Mouse (Mus musculus): ENCODE measurements around the gene Arhgap17. TPM values are rescaled to one million over a fixed set of nuclear protein-coding genes. Genes with fewer than 3 reads are reported as not detected.

Gene Arhgap17
- total RNA-seq (2021), result 10 to 100 TPM; 33.6 to 40.6 TPM
- long read RNA-seq, experiment 1, partial matches to known transcripts, result 13 of 17 reads
- long read RNA-seq, experiment 1, other reads (novel, unspliced or antisense), result 3 of 17 reads
- long read RNA-seq, experiment 2, transcript Arhgap17-202 (20 exons, 3,336 nt), result major isoform, 5 of 12 reads
- long read RNA-seq, experiment 2, partial matches to known transcripts, result 6 of 12 reads
- long read RNA-seq, experiment 2, other reads (novel, unspliced or antisense), result 1 of 12 reads

- peak; percentile 99 for DNase-seq
These were observed at the start of gene Arhgap17, which contains the start of gene Lcmt1 for GRCm38 (mm10) chr7:123369759-123370481. TSS of gene Arhgap17 (minus strand) at chr7:123369915. TSS of gene Lcmt1 (plus strand) at chr7:123369784.

DNA sequence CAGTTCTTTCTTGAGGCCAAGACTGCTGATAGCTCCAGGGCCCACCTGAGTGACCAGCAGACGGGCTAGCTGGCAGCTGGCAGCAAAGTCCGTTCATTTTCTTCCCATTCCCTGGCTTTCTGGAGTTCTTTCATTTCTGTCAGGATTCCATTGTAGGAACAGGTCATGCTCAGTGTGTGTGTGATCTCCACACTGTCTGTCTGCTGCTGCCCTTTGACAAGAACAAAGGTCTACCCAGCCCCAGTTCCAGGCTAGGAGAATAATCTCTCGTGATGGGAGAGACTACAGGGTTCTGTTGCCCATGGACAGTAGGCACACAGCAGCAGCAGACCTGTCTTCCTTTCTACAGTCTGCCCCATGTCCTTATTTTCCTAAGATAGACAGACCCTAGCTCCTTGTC, 47.9 kb upstream of the Arhgap17 start:
- no peak for DNase-seq

DNA sequence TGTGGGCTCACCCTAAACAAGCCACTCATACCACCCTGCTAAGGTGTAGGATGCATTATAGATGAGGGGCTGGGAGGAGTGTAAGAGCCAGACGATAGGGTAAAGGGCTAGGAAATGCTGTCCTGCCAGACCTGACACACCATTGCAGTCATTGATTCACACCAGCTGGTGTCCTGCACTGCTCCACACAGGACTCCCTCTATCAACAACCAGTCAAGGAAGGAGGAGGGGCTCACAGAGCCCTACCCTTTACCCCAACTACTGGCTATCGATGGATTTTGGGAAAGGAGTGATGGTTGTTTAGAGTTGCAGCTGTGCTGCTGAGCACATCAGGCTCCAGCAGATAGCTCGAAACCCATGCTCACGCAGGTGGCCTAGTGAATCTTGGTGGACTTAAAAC, 47.1 kb upstream of the Arhgap17 start:
- no peak for DNase-seq

GRCm38 (mm10) chr7:123412143-123412542, 42.4 kb upstream of the Arhgap17 start:
- DNase-seq, result no peak

DNA sequence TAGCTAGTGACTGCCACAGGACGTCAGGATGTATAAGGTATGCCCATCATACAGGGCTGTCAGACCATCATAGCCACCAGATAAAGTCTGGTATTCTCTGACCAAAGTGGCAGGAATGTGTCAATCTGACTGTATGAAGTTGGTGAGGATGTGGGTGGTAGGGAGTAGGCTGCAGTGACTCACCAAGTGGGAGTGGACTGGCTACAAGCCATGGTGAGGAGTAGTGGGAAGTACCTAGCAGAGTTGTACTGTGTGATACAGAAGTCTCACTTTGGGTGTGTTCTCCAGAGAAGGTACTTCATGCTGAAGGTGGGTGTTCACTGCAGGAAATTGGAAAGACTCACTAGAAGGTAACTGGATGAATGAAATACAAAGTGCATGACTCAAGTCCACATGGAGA, 41.4 kb upstream of the Arhgap17 start:
- peak; percentile 28 for DNase-seq

- no peak for DNase-seq
These were observed 40.8 kb upstream of the Arhgap17 start for GRCm38 (mm10) chr7:123410502-123410901.

- DNase-seq, result no peak
These were observed 37.3 kb upstream of the Arhgap17 start for GRCm38 (mm10) chr7:123406988-123407387.

GRCm38 (mm10) chr7:123405619-123406018, 35.9 kb upstream of the Arhgap17 start:
- DNase-seq, result no peak

DNA sequence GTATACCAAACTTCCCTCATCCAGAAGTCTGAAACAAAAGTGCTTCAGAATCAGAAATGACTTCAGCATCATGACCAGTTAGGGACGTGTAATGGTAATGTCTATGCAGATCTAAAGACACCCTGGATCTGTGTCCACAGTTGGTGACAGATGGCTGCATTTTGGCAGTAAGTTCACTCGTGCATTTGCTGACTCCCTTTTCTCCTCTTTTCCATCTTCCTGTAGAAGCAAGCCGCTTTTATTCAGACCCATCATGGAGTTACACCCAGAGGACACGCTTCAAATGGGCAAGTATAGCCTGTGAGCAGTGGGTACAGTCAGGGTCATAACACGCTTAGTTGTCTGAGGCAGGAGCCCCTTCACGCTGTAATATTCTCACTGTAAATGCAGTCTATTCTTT, 34.5 kb upstream of the Arhgap17 start:
- no peak for DNase-seq

DNA sequence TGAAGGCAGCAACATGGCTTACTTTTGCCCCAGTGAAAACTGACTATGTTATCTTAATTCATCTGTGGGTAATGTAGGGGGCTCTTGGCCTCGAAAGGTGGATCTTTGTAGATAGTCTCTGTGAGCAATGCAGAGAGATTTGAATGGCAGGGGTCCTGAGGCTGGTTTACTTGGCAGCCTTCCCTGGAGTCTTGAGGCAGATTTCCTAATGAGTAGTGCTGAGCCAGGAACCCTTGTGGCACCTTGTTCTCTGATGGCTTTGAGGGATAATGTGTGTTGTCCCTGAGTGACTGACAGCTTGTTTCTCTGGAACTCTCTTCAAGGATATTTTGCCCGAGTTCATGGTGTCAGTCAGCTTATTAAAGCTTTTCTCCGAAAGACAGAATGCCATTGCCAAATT, 31.4 kb upstream of the Arhgap17 start:
- no peak for DNase-seq

DNA sequence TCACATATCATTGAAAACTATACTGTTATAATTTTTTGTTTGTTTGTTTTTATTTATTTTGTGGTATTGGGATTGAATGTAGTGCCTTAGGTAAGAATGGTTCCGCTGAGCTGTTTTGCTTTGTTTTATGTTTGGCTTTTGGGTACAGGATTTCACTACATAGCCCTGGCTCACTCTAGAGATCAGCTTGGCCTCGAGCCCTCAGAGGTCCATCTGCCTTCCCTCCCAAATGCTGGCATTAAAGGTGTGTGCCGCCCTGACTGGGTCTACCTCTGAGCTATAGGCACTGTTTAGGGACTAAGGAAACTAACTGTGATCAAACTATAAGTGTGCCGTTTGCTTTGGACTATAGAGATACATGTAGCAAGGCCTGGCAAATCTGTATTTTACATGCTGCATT, 29.6 kb upstream of the Arhgap17 start:
- no peak for DNase-seq

DNA sequence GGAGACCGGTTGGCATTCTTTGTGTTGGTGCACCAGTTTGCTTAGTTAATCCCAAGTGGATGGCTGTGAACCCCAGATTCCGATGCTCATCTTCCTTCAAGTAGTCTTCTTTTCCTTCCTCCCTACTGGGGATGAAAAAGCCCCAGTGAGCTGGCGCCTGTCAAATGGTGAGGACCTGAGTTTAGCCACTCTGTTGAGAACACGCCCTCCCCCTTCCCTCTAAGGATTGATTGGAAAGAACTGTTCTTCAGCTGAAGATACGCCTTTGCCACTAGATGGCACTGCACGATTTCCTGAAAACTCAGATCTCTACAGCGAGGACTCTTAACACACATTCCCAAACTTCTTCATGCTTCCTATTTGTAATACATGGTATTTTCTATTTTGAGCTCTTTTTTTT, 29.1 kb upstream of the Arhgap17 start:
- peak; percentile 61 for DNase-seq

GRCm38 (mm10) chr7:123397931-123398330, 28.2 kb upstream of the Arhgap17 start:
- no peak for DNase-seq

- DNase-seq, result no peak
These were observed 27.7 kb upstream of the Arhgap17 start for GRCm38 (mm10) chr7:123397369-123397768.

DNA sequence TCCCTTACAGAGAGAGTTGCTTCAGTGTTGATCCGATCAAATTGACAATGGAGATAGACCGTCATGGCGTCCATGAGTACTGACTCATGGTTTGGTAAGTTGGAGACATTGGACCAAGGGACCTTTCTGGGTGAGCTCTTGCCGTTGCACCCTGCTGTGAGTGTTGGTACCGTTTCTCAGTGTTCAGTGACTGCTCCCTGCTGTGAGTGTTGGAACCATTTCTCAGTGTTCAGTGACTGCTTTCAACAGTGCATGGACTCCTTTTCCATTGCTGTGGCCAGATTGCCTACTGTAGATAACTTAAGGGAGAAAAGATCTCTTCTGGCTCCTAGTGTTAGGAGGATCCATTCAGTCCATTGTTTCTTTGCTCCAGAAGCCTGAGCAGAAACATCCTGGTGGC, 27.2 kb upstream of the Arhgap17 start:
- DNase-seq, result no peak

GRCm38 (mm10) chr7:123394271-123394670, 24.6 kb upstream of the Arhgap17 start:
- DNase-seq, result no peak

- no peak for DNase-seq
These were observed 20.1 kb upstream of the Arhgap17 start for GRCm38 (mm10) chr7:123389686-123390280.

GRCm38 (mm10) chr7:123385693-123386407, 16.1 kb upstream of the Arhgap17 start:
- DNase-seq, result peak; percentile 30

DNA sequence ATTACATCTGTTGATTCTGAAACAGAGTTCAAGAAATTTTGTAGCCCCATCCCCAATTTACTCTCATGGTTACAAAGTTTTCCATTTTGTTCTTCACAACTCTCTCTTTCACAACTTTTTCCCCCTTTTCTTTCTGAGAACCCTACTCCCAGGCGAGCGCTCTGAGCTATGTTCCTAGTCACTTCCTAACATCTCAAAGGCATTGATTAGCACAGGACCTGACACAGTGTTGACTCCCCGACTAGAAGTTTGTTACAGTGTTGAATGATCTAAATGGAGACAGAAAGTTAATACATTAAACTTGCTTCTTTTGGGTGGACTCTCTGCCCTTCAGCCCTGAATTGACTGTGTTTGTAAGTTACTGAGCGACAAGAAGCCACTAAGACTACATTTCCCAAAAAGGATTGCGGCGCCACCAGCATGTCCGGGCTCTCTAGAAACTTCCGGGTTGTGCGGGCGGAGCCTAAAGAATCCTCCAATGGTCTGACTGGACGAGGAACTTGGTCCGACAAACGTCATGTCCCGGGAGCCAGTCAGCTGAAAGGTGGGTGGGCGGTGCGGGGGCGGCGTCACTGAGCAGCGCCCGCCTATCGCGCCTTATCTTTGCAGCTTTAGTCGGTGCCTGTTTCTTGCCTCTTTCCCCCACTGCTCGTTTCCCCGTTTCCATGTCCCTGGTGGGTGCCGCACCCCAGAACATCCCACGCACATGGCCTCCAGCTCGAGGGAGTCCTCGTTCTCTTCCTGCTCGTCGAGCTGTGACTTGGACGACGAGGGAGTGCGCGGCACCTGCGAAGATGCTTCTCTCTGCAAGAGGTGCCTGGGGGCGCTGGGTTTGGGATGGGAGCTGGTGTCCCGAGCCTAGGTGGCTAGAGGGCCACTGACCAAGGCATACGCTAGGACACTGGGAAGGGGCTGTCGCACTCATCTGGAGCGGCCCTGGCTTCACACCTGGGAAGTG, 8.0 kb upstream of the Arhgap17 start:
- peak; percentile 96 for DNase-seq

DNA sequence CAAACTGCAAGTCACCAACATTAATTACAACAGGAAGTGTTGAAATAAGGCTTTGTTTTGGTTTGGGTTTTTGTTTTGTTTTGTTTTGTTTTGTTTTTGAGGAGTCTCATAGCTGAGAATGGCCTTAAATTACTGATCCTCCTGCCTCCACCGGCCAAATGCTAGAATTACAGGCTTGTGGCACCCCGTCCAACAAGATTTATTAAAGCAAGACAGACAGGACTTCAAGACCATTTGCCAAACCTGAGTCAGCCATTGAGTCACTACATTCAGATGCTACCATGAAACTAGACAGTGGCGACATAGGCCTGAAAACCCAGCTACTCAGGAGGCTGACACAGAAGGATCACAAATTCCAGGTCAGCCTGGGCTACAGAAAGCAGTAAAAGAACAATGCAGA, 1.8 kb upstream of the Arhgap17 start:
- DNase-seq, result peak; percentile 45

GRCm38 (mm10) chr7:123370700-123371099, 985 bp upstream of the Arhgap17 start:
- DNase-seq, result no peak
